Mouse (Mus musculus) MEL (cell line): ENCODE measurements around the gene Slc39a2. TPM values are rescaled to one million over a fixed set of nuclear protein-coding genes. Genes with fewer than 3 reads are reported as not detected.

ENCODE experiments used
- DNase-seq: peaks from one replicate; pipeline ENCODE4 v3.0.0; 2011; ENCODE audit warnings: low read depth, low spot score
- H3K27ac ChIP-seq: 2 replicates; pipeline ENCODE4 v1.5.1; 2012; ENCODE audit warnings: low read depth, mild to moderate bottlenecking, control low read depth, low read length, moderate library complexity; ENCODE audit not compliant: control insufficient read depth
- H3K27me3 ChIP-seq, 2 experiments: fragments of 150-350 bp in 1 of 2; sonication (generic) in 1 of 2; 2 replicates each; pipeline ENCODE4 v1.6.1; 2012; ENCODE audit warnings: low read length in 2 of 2, mild to moderate bottlenecking in 2 of 2, improper control_type of control experiment in 1 of 2, moderate library complexity in 1 of 2; ENCODE audit not compliant: insufficient read depth in 2 of 2, control insufficient read depth in 1 of 2
- H3K36me3 ChIP-seq, 2 experiments: 2 replicates each; pipeline ENCODE4 v1.6.1; 2012 to 2014; ENCODE audit warnings: low read length in 2 of 2, improper control_type of control experiment in 1 of 2, inconsistent platforms in 1 of 2, mild to moderate bottlenecking in 1 of 2; ENCODE audit not compliant: insufficient read depth in 2 of 2, control insufficient read depth in 1 of 2
- H3K4me1 ChIP-seq, 2 experiments: fragments of 150-350 bp in 1 of 2; sonication (generic) in 1 of 2; 2 replicates each; pipeline ENCODE4 v1.6.1; 2012; ENCODE audit warnings: low read length in 2 of 2, improper control_type of control experiment in 1 of 2, mild to moderate bottlenecking in 1 of 2; ENCODE audit not compliant: insufficient read depth in 2 of 2, control insufficient read depth in 1 of 2
- H3K4me3 ChIP-seq, 2 experiments: fragments of 150-350 bp in 1 of 2; sonication (generic) in 1 of 2; 2 replicates each; pipeline ENCODE4 v1.5.1; 2012; ENCODE audit warnings: low read depth in 2 of 2, low read length in 2 of 2, mild to moderate bottlenecking in 2 of 2, moderate library complexity in 2 of 2, control low read depth in 1 of 2, improper control_type of control experiment in 1 of 2; ENCODE audit not compliant: control insufficient read depth in 1 of 2, insufficient read depth in 1 of 2
- H3K79me2 ChIP-seq: 2 replicates; pipeline ENCODE4 v1.6.1; 2012; ENCODE audit warnings: mild to moderate bottlenecking, low read length, moderate library complexity; ENCODE audit not compliant: control insufficient read depth, poor library complexity, insufficient read depth
- H3K9ac ChIP-seq: 2 replicates; pipeline ENCODE4 v1.6.1; 2012; ENCODE audit warnings: low read depth, mild to moderate bottlenecking, control low read depth, low read length, moderate library complexity; ENCODE audit not compliant: control insufficient read depth, poor library complexity, severe bottlenecking
- H3K9me3 ChIP-seq: fragments of 150-350 bp; sonication (generic); replicated peaks from 2 replicates; pipeline ENCODE4 v1.6.1; 2012; ENCODE audit warnings: mild to moderate bottlenecking, low read length, improper control_type of control experiment, moderate library complexity; ENCODE audit not compliant: insufficient read depth
- CTCF ChIP-seq, 3 experiments: IDR thresholded peaks in 2 of 3; conservative IDR thresholded peaks in 1 of 3; 2 replicates each; pipeline ENCODE4 v1.5.1; 2011 to 2012; ENCODE audit warnings: low read length in 3 of 3, low read depth in 2 of 3, mild to moderate bottlenecking in 2 of 3, improper control_type of control experiment in 1 of 3, inconsistent platforms in 1 of 3, mixed read lengths in 1 of 3, moderate library complexity in 1 of 3; ENCODE audit not compliant: control insufficient read depth in 1 of 3, insufficient read depth in 1 of 3, poor library complexity in 1 of 3, severe bottlenecking in 1 of 3
- MAFK ChIP-seq: IDR thresholded peaks from 2 replicates; pipeline ENCODE4 v1.6.1; 2011; ENCODE audit warnings: low read depth, mild to moderate bottlenecking, low read length, improper control_type of control experiment, borderline replicate concordance
- MAZ ChIP-seq: IDR thresholded peaks from 2 replicates; pipeline ENCODE4 v1.6.1; 2012; ENCODE audit warnings: low read depth, mild to moderate bottlenecking, inconsistent platforms, low read length, improper control_type of control experiment
- MYB ChIP-seq: IDR thresholded peaks from 2 replicates; pipeline ENCODE4 v1.6.1; 2011; ENCODE audit warnings: mild to moderate bottlenecking, low read depth, low read length, improper control_type of control experiment
- RAD21 ChIP-seq: IDR thresholded peaks from 2 replicates; pipeline ENCODE4 v1.6.1; 2011; ENCODE audit warnings: mild to moderate bottlenecking, low read depth, low read length, improper control_type of control experiment
- SMC3 ChIP-seq: IDR thresholded peaks from 2 replicates; pipeline ENCODE4 v1.6.1; 2011; ENCODE audit warnings: low read depth, low read length, improper control_type of control experiment
- ZC3H11A ChIP-seq: IDR thresholded peaks from 2 replicates; pipeline ENCODE4 v1.6.1; 2012; ENCODE audit warnings: low read depth, mild to moderate bottlenecking, inconsistent platforms, low read length, improper control_type of control experiment
- ZNF384 ChIP-seq: IDR thresholded peaks from 2 replicates; pipeline ENCODE4 v1.6.1; 2012; ENCODE audit warnings: low read depth, mild to moderate bottlenecking, inconsistent platforms, low read length, improper control_type of control experiment
- polyA plus RNA-seq, 2 experiments: library from polyadenylated mRNA; stranded (reverse) in 1 of 2; unstranded in 1 of 2; fragments of >175 nt in 1 of 2; fragments of >200 nt in 1 of 2; gene quantifications; 2 replicates each; pipeline versions ENCODE4 v1.2.1 to v1.2.4; 2012; ENCODE audit warnings: low replicate concordance in 2 of 2, low read depth in 1 of 2; ENCODE audit not compliant: insufficient read length in 2 of 2, insufficient read depth in 1 of 2, missing spikeins in 1 of 2
- total RNA-seq: library from RNA; depleted of rRNA; stranded (reverse); fragments of 300-350 nt; gene quantifications from 2 replicates; pipeline ENCODE4 v1.2.3, GENCODE M21; 2012

Gene Slc39a2
- total and polyA plus RNA-seq, 3 experiments = 0.07 TPM; not detected in 2

DNA sequence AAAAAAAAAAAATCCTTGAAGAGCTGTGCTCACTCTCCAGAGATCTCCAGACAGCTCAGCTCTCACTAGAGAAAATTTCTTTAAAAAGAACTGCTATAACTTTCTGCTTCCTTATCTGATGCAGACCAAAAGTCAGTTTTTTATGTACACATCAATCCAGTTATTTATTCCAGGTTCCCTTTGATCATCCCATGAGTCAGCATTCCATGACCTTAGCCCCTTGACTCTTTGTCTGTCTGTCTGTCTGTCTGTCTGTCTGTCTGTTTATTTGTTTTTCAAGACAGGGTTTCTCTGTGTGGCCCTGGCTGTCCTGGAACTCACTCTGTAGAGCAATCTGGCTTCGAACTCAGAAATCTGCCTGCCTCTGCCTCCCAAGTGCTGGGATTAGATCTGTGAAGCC is 6.7 kb downstream of the Slc39a2 start:
- DNase-seq = no peak
- no peaks in the 10 kb centered on the region for H3K79me2 ChIP-seq
- H3K9ac ChIP-seq = no peak overlapping the region
- H3K4me1 ChIP-seq = peaks cover 3 to 11% of the 10 kb centered on the region in 2 experiments; a peak in 3 of 4 replicates
- H3K4me3 ChIP-seq = no peak overlapping the region
- TF ChIP-seq ZNF384 = no peak
- H3K27ac ChIP-seq = no peak overlapping the region
- H3K36me3 ChIP-seq = peaks cover 0 to 6% of the 10 kb centered on the region in 2 experiments; a peak in 2 of 4 replicates
- no peaks in the 10 kb centered on the region for H3K27me3 ChIP-seq
- H3K9me3 ChIP-seq = no peaks in the 10 kb centered on the region

DNA sequence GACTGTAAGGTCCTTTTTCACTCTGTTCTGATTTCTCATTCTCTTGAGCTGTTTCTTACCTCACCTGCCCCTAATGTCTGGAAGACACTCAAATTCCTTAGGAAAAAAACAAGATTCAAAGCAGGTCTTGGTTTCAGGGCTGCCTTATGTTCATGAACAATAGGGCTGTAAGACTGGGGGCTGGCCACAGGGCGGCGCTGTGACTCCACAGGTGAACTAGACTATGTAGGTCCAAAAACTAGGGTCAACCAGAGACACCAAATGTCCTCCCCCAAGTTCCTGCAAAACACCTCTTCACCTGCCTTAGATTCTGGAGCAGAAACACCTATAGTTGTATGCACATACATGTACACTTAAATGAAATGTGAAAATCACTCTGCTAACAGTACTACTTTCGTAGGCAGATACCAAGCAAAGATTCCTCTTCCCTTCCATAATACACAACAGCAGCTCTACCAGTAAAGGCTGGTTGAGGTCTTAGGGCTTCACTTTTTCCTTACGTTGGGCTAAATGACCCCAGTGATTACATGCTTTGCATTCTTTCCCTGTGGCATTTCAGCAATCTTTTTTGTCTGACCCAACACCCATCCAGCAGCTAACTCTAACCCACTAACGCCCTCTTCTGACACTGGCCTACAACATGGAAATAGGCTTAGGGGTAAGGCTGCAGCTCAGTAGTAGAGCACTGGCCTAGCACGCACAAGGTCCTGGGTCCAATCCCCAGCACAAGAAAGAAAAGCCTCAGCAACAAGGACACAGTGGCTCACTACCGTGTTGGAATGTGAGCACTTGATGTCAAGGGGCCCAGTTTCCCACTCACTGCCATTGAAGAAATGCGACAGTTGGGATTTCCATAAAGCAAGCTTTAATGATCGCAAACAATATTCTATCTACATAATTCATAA is 10.4 kb downstream of the Slc39a2 start:
- Histone ChIP-seq H3K36me3 (peaks cover 0 to 14% of the 10 kb centered on the region in 2 experiments; a peak in 2 of 4 replicates), H3K4me3 (no peak overlapping the region), H3K79me2 (no peaks in the 10 kb centered on the region), H3K27me3 (no peaks in the 10 kb centered on the region), H3K4me1 (peaks cover 0 to 26% of the 10 kb centered on the region in 2 experiments), H3K9me3 (no peaks in the 10 kb centered on the region), H3K27ac (no peak overlapping the region), H3K9ac (no peak overlapping the region)
- TF ChIP-seq SMC3 (peak; percentile 75), RAD21 (peak; percentile 86), ZC3H11A (peak; percentile 77), CTCF (IDR thresholded peaks at IDR 0.05 in 2 of 3, conservative IDR thresholded peaks at IDR 0.05 in 1 of 3; ENCODE audit: control insufficient read depth in 1 of 3, insufficient read depth in 1 of 3, low read depth in 2 of 3, low read length in 3 of 3, poor library complexity in 1 of 3, severe bottlenecking in 1 of 3) (peak; percentile 60 to 90 (median 83)), MYB (no peak)
- DNase-seq = peak; percentile 71

DNA sequence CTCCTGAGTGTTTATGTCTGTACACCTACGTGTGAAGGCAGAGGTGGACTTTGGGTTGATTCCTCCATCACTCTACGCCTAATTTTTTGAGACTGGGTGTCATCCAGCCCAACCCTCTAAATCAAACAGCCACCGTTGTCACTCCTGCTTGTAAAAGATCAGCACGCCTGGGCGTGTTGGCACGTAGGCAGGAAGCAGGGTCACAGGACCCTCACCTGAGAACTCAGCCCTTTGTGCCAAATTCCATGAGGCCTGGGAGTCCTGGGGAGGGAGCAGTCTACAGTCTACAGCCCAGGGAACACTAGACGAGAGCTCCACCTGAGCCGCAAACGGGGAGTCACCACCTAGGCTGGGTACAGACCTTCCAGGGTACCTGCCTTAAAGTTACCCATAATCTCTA is 11.1 kb downstream of the Slc39a2 start:
- Histone ChIP-seq H3K79me2 (no peaks in the 10 kb centered on the region), H3K27me3 (no peaks in the 10 kb centered on the region), H3K27ac (no peak overlapping the region), H3K4me1 (peaks cover 0 to 26% of the 10 kb centered on the region in 2 experiments)
- DNase-seq = no peak
- no peak for TF ChIP-seq ZNF384
- TF ChIP-seq MAFK = no peak
- no peak for TF ChIP-seq MAZ
- TF ChIP-seq, all 39 proteins: peak for 0
- H3K36me3 ChIP-seq = peaks cover 0 to 14% of the 10 kb centered on the region in 2 experiments; a peak in 2 of 4 replicates
- no peak overlapping the region for H3K9ac ChIP-seq
- H3K9me3 ChIP-seq = no peaks in the 10 kb centered on the region
- no peak overlapping the region for H3K4me3 ChIP-seq
